Mouse (Mus musculus): ENCODE data around the gene Klf11.

DNA sequence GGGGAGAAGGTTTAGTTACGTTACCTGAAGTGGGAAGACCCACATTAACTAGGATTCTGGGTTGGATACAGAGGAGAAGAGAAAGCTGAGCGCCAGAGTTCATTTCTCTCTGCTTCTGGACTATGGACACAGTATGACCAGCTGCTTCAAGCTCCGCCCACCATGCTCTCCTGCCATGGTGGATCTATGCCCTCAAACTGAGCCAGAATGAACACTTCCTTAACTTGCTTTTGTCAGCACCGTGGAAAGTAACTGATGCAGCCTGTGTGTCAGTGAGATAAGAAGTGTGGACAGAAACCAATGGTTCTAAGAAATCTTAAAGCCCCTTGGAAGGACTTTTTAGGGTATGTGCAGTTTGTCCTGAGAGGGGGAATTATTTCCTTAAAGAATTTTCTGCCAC, 7.9 kb downstream of the Klf11 start:
- TF ChIP-seq CTCF (IDR thresholded peaks at IDR 0.05; ENCODE audit: low read depth, low read length) = no peak
- no peak for TF ChIP-seq POLR2A (IDR thresholded peaks at IDR 0.05; ENCODE audit: borderline replicate concordance, low read depth, low read length)

Data from bone marrow macrophage, adult 2 months (primary cell).